Mouse (Mus musculus) skeletal muscle tissue, adult 2 months (tissue): Measurements from ENCODE around the gene Dnaja3.
A peak's percentile ranks its signal among the peaks of the same experiment; 100 is the strongest.

Source experiments
- DNase-seq: peaks from one replicate; pipeline ENCODE4 v3.0.0-alpha.2; 2012; ENCODE audit warnings: low read depth, low spot score

Gene Dnaja3

DNA sequence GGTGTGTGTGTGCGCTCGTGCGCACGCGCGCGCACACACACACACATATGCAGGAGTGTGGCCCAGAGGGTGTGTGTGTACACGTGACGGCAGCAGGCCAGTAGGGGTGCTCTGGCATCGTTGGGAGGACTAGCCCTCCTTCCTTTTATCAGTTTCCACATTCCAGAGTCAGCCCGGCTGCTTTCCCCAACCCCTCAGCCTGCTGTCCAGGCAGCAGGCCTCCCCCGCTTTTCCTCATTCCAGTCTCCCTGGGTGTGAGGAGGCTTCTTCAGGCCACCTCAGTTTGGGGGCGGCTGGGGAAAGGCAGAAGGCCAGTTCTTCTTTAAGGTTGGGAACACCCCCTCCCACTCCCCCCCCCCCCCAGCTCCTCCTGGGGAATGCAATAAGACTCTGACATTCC is 2.4 kb downstream of the Dnaja3 start:
- DNase-seq = peak; percentile 60

DNA sequence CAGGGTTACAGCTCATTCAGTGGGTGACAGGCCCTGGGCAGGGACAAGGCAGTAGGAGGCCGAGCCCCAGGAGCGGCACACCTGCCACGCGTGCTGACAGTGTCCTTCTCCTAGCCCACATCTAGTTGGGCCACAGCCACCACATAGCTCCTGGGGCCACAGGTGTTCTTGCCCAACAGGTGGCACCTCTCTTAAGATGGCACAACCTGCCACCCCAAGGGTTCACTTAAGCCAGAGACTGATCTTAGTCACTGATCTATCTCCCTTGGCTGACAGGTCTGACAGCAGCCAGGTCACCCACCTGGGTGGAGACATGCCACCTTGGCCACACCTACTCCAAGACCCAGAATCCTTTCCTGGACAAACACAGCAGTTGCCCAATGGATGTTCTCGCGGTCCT is 3.1 kb downstream of the Dnaja3 start:
- no peak for DNase-seq

GRCm38 (mm10) chr16:4643670-4644419 is 4.1 kb downstream of the Dnaja3 start:
- peak; percentile 92 for DNase-seq

DNA sequence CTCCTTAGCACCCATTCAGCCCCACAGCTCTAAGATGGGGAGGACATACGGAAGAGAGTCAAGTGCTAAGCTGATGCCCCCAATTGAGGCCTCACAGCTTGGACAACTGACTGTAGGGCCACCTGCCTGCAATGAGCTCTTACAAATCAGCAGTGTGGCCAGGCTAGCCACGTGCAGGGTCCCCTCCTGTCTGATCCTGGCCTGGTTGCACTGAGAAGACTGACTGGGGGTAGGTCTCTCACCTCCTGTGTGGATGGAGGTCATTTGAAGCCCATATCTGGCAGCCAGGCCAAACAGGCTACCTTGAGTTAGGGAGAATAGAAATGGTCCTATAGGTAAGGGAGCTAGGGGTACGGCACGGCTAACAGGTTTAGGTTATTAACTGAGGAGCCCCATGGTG is 6.1 kb downstream of the Dnaja3 start:
- DNase-seq = no peak

- no peak for DNase-seq
Measured at GRCm38 (mm10) chr16:4646831-4647230, 7.0 kb downstream of the Dnaja3 start.

- DNase-seq = peak; percentile 79
Measured at GRCm38 (mm10) chr16:4647651-4648141, 7.9 kb downstream of the Dnaja3 start.

DNA sequence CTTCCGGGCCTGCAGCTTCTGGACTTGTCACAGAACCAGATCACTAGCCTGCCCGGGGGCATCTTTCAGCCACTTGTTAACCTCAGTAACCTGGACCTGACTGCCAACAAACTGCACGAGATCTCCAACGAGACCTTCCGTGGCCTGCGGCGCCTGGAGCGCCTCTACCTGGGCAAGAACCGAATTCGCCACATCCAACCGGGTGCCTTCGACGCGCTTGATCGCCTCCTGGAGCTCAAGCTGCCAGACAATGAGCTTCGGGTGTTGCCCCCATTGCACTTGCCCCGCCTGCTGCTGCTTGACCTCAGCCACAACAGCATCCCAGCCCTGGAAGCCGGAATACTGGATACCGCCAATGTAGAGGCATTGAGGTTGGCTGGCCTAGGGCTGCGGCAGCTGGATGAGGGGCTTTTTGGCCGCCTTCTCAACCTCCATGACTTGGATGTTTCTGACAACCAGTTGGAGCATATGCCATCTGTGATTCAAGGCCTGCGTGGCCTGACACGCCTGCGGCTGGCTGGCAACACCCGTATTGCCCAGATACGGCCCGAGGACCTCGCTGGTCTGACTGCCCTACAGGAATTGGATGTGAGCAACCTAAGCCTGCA is 8.7 kb downstream of the Dnaja3 start:
- DNase-seq = no peak

GRCm38 (mm10) chr16:4649211-4649610 is 9.4 kb downstream of the Dnaja3 start:
- no peak for DNase-seq

DNA sequence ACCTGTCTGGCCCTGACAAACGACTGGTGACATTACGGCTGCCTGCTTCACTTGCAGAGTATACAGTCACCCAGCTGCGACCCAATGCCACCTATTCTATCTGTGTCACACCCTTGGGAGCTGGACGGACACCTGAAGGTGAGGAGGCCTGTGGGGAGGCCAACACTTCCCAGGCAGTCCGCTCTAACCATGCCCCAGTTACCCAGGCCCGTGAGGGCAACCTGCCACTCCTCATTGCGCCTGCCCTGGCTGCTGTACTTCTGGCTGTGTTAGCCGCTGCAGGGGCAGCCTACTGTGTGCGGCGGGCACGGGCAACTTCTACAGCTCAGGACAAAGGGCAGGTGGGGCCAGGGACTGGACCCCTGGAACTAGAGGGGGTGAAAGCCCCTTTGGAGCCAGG is 9.9 kb downstream of the Dnaja3 start:
- DNase-seq = no peak

GRCm38 (mm10) chr16:4650161-4650560 is 10.4 kb downstream of the Dnaja3 start:
- no peak for DNase-seq

GRCm38 (mm10) chr16:4651081-4651480 is 11.3 kb downstream of the Dnaja3 start:
- DNase-seq = no peak

- no peak for DNase-seq
Measured at GRCm38 (mm10) chr16:4651624-4652023, 11.8 kb downstream of the Dnaja3 start.

GRCm38 (mm10) chr16:4652707-4653416 is 13.1 kb downstream of the Dnaja3 start:
- DNase-seq = no peak

DNA sequence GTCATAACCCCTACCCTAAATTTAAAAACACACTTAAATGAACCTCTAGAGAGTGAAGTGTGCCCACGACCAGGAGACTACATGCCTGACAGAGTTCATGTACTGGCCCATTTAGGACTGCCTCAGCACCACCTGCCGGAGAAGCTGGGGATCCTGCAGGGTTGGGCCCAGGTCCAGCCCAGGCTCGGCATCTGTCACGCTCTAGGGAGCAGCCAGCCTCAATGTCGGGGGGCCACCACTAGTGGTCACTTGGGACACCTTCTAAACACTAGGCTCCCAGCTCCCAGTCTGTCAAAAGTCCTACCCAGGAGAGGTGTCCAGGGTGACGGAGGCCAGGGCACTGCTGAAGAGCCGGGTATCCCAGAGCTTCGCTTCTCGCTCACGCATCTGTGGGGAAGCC is 14.9 kb downstream of the Dnaja3 start:
- no peak for DNase-seq

GRCm38 (mm10) chr16:4655251-4655734 is 15.5 kb downstream of the Dnaja3 start:
- no peak for DNase-seq

- no peak for DNase-seq
Measured at GRCm38 (mm10) chr16:4655764-4656570, 16.2 kb downstream of the Dnaja3 start.

GRCm38 (mm10) chr16:4656571-4657081 is 16.8 kb downstream of the Dnaja3 start:
- DNase-seq = no peak

DNA sequence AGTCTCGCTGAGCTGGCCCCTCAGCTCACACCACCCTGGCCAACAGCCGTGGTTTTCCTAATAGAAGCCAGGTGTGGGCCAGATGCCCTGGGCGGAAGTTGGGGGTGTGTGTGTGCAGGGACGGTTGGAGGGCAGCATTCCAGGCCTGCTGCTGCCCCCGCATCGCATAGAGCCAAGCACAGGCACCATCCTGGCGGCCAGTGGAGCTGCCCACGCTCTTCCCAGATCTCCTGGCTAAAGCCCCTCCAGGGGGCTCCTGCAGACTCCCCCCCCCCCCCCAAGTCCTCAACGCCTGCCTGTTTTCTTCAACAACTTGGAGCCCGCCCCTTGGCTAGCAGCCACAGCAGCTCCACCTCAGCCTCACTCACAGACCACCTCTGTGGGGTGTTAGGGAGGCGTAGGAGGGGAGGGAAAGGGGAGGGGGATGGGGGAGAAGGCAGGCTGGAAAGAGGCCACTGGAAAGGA is 19.0 kb downstream of the Dnaja3 start:
- DNase-seq = no peak

DNA sequence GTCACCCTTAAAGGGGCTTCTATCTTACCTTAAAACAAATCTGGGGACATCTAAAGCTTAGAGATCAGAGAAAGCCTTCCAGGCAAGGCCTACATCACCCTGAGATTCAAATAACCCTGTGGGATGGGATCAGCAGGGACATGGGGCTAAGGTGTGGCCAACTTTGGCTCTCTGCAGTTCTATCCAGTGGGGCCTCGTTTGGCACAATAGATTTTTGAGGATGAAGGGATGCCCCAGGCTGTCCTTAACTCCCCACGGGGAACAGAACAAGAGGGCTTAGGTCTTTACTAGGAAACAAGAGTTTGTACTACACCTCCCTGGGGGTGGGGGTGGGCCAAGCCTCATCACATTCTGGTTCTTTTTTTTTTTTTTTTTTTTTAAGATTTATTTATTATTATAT is 19.5 kb downstream of the Dnaja3 start:
- no peak for DNase-seq

- DNase-seq = no peak
Measured at GRCm38 (mm10) chr16:4661605-4662004, 21.8 kb downstream of the Dnaja3 start.

DNA sequence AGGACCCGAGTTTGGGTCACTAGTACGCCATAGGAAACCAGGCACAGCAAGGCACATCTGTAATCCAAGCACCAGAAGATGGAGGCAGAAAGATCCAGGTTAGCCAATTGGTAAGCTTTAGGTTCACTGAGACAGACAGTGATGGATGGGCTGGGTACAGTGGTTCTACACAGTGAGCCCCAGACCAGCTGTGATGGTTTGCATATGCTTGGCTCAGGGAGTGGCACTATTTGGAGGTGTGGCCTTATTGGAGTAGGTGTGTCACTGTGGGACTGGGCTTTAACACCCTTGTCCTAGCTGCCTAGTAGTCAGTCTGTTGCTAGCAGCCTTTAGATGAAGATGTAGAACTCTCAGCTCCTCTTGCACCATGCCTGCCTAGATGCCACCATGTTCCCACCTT is 24.0 kb downstream of the Dnaja3 start:
- no peak for DNase-seq
